Mouse (Mus musculus): ENCODE measurements around the gene Zc3h8.

Gene Zc3h8

GRCm38 (mm10) chr2:128928446-128928845, 15.4 kb downstream of the Zc3h8 start:
- no peaks in the 10 kb centered on the region for H3K27me3 ChIP-seq (ENCODE audit: control insufficient read depth, insufficient read depth, low read length, poor library complexity, severe bottlenecking)
- no peak for DNase-seq (ENCODE audit: low read depth, low spot score)
- peaks cover 7% of the 10 kb centered on the region for H3K36me3 ChIP-seq (ENCODE audit: control insufficient read depth, insufficient read depth, low read length, poor library complexity, severe bottlenecking)

GRCm38 (mm10) chr2:128924799-128925198, 19.1 kb downstream of the Zc3h8 start:
- Histone ChIP-seq H3K36me3 (ENCODE audit: control insufficient read depth, insufficient read depth, low read length, poor library complexity, severe bottlenecking) (peaks cover 2% of the 10 kb centered on the region; the same call in 1 of the 2 replicates), H3K27me3 (ENCODE audit: control insufficient read depth, insufficient read depth, low read length, poor library complexity, severe bottlenecking) (no peaks in the 10 kb centered on the region)
- no peak for DNase-seq (ENCODE audit: low read depth, low spot score)

DNA sequence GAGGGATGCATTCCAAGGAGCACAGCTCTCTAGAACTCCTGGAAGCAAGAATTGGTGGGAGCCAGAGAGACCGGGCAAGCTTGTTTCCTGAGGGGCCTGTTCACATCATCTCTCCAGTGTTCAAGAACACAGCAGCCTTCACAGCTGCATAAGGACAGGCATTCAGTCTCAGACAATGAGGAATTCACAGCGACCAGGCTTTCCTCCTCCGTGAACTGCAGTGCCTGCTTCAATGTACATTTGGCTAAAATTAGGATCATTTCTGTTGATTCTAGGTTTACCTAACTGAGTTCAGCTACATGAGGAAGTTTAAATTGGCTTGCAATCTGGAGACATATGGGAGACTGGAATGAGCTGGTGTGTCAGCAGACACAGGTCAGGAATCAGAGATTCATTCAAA, 27.3 kb downstream of the Zc3h8 start:
- Histone ChIP-seq H3K36me3 (ENCODE audit: control insufficient read depth, insufficient read depth, low read length, poor library complexity, severe bottlenecking) (no peaks in the 10 kb centered on the region), H3K27me3 (ENCODE audit: control insufficient read depth, insufficient read depth, low read length, poor library complexity, severe bottlenecking) (no peaks in the 10 kb centered on the region)
- DNase-seq (ENCODE audit: low read depth, low spot score): no peak

DNA sequence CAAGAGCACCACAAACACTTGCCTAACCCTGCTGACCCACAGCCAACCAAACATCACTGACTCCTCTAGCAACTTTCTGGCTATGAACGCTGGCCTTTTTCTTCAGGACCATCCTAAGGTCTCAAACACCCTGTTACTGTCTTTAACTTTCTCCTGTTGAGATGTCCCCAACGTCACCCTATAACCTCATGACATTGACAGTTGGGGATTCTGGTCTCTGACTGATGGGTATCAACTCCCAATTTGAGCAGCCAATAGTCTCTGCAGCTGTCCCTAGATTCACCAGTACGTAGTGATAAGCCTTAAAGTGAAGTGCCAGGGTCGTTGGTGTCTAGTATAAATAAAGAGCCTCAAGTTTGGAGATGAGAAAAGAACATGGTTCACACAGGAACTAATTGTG, 28.9 kb downstream of the Zc3h8 start:
- no peaks in the 10 kb centered on the region for H3K36me3 ChIP-seq (ENCODE audit: control insufficient read depth, insufficient read depth, low read length, poor library complexity, severe bottlenecking)
- H3K27me3 ChIP-seq (ENCODE audit: control insufficient read depth, insufficient read depth, low read length, poor library complexity, severe bottlenecking): no peaks in the 10 kb centered on the region
- DNase-seq (ENCODE audit: low read depth, low spot score): no peak

GRCm38 (mm10) chr2:128903661-128904060, 40.2 kb downstream of the Zc3h8 start:
- DNase-seq (ENCODE audit: low read depth, low spot score): no peak
- Histone ChIP-seq H3K36me3 (ENCODE audit: control insufficient read depth, insufficient read depth, low read length, poor library complexity, severe bottlenecking) (no peaks in the 10 kb centered on the region), H3K27me3 (ENCODE audit: control insufficient read depth, insufficient read depth, low read length, poor library complexity, severe bottlenecking) (no peaks in the 10 kb centered on the region)

DNA sequence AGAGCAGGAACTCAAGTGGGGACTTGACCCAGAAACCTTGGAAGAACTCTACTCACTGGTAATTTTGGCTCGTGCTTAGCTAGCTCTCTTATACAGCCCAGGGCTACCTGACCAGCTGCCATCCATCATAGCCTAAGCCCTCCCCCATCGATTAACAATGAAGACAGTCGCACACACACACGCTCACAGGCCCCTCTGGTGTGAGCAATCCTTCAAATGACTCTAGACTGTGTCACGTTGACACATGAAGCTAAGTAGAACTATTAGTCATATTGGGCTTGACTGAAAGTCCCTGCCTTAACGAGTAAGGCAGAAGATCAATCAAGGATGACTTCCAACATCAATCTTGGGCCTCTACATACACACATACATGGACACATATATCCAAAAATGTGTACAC, 41.0 kb downstream of the Zc3h8 start:
- DNase-seq (ENCODE audit: low read depth, low spot score): no peak
- H3K36me3 ChIP-seq (ENCODE audit: control insufficient read depth, insufficient read depth, low read length, poor library complexity, severe bottlenecking): no peaks in the 10 kb centered on the region

GRCm38 (mm10) chr2:128892180-128892721, 51.6 kb downstream of the Zc3h8 start:
- H3K36me3 ChIP-seq (ENCODE audit: control insufficient read depth, insufficient read depth, low read length, poor library complexity, severe bottlenecking): no peaks in the 10 kb centered on the region; the same call in 1 of the 2 replicates
- H3K27me3 ChIP-seq (ENCODE audit: control insufficient read depth, insufficient read depth, low read length, poor library complexity, severe bottlenecking): no peaks in the 10 kb centered on the region
- no peak for DNase-seq (ENCODE audit: low read depth, low spot score)

More for the DNA sequence above, 41.0 kb downstream of the Zc3h8 start:
- no peaks in the 10 kb centered on the region for H3K27me3 ChIP-seq (ENCODE audit: control insufficient read depth, insufficient read depth, low read length, poor library complexity, severe bottlenecking)

- H3K27me3 ChIP-seq (ENCODE audit: control insufficient read depth, insufficient read depth, low read length, poor library complexity, severe bottlenecking): no peaks in the 10 kb centered on the region
- H3K36me3 ChIP-seq (ENCODE audit: control insufficient read depth, insufficient read depth, low read length, poor library complexity, severe bottlenecking): no peaks in the 10 kb centered on the region; the same call in 1 of the 2 replicates
- peak; percentile 15 for DNase-seq (ENCODE audit: low read depth, low spot score)
These were observed 53.1 kb downstream of the Zc3h8 start for GRCm38 (mm10) chr2:128890661-128891335.

- no peak for DNase-seq (ENCODE audit: low read depth, low spot score)
- Histone ChIP-seq H3K36me3 (ENCODE audit: control insufficient read depth, insufficient read depth, low read length, poor library complexity, severe bottlenecking) (no peaks in the 10 kb centered on the region; the same call in 1 of the 2 replicates), H3K27me3 (ENCODE audit: control insufficient read depth, insufficient read depth, low read length, poor library complexity, severe bottlenecking) (no peaks in the 10 kb centered on the region)
These were observed 55.9 kb downstream of the Zc3h8 start for GRCm38 (mm10) chr2:128887866-128888550.

DNA sequence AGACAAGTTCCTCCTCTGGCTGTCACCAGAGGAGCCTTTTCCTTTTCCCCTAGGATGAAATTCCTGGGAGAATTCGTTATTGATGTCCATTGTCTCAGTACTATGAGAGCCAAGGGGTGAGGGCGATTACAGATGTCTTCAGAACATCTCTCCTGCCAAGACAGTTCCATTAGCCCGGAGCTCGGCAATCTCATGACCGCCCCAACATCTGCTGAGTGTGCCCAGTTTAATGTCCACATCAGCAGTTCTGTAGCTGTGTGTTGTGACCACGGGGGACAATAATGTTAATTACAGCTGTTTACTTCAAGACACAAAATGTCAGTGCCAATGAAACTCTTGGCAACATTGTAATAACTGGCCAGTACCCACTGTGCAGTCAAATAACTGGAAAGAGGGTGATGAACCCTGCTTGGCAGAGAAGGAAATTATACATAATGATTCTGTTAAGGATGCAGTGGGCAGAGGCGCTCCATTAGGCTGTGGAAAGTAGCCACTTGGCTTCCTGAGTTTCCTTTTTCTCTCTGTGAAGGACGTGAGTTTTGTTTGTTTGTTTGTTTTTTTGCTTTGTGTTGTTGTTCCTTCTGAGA, 58.6 kb downstream of the Zc3h8 start:
- no peak for DNase-seq (ENCODE audit: low read depth, low spot score)
- H3K27me3 ChIP-seq (ENCODE audit: control insufficient read depth, insufficient read depth, low read length, poor library complexity, severe bottlenecking): no peaks in the 10 kb centered on the region
- no peaks in the 10 kb centered on the region for H3K36me3 ChIP-seq (ENCODE audit: control insufficient read depth, insufficient read depth, low read length, poor library complexity, severe bottlenecking)

GRCm38 (mm10) chr2:128881236-128881635, 62.6 kb downstream of the Zc3h8 start:
- Histone ChIP-seq H3K27me3 (ENCODE audit: control insufficient read depth, insufficient read depth, low read length, poor library complexity, severe bottlenecking) (no peaks in the 10 kb centered on the region), H3K36me3 (ENCODE audit: control insufficient read depth, insufficient read depth, low read length, poor library complexity, severe bottlenecking) (no peaks in the 10 kb centered on the region)
- peak; percentile 51 for DNase-seq (ENCODE audit: low read depth, low spot score)
